Mouse (Mus musculus): ENCODE measurements around the gene Klhl25. TPM values are rescaled to one million over a fixed set of nuclear protein-coding genes. Genes with fewer than 3 reads are reported as not detected.

Gene Klhl25
- polyA plus RNA-seq (2015; fragmentation: Nextera tagmentation; extraction: Ambion mirVana): 19.6 and 20.0 TPM in 2 replicates

GRCm38 (mm10) chr7:75848115-75848775, at the start of gene Klhl25:
Gene Klhl25 (plus strand): TSS chr7:75848310.
- Histone ChIP-seq H3K27me3 (ENCODE audit: insufficient read depth, low read length) (no peaks in the 10 kb centered on the region), H3K4me1 (ENCODE audit: insufficient read depth, low read length) (peaks cover 21% of the 10 kb centered on the region), H3K9me3 (ENCODE audit: low read length) (no peaks in the 10 kb centered on the region), H3K4me3 (ENCODE audit: low read length) (peak within 1 kb of the TSS; percentile 91), H3K36me3 (ENCODE audit: insufficient read depth, low read length) (no peaks in the 10 kb centered on the region), H3K27ac (ENCODE audit: low read length) (peak within 1 kb of the TSS; percentile 86), H3K4me2 (replicated peaks; ENCODE audit: low read depth, low read length) (peak within 1 kb of the TSS; percentile 80), H3K9ac (replicated peaks; ENCODE audit: low read length) (peak within 1 kb of the TSS; percentile 96)
- ATAC-seq (ENCODE audit: low FRiP score, low TSS enrichment): peak; percentile 98
- under 1% methylated on average over 60 of the region's 60 CpGs for WGBS

- H3K4me1 ChIP-seq (ENCODE audit: insufficient read depth, low read length): peaks cover 10% of the 10 kb centered on the region
- H3K27me3 ChIP-seq (ENCODE audit: insufficient read depth, low read length): no peaks in the 10 kb centered on the region
- H3K36me3 ChIP-seq (ENCODE audit: insufficient read depth, low read length): no peaks in the 10 kb centered on the region
- H3K9ac ChIP-seq (replicated peaks; ENCODE audit: low read length): no peak overlapping the region
- H3K9me3 ChIP-seq (ENCODE audit: low read length): no peaks in the 10 kb centered on the region
- no peak overlapping the region for H3K4me3 ChIP-seq (ENCODE audit: low read length)
- ATAC-seq (ENCODE audit: low FRiP score, low TSS enrichment): no peak
- 62% methylated on average over 4 of the region's 4 CpGs for whole genome bisulfite sequencing
- no peak overlapping the region for H3K4me2 ChIP-seq (replicated peaks; ENCODE audit: low read depth, low read length)
- H3K27ac ChIP-seq (ENCODE audit: low read length): no peak overlapping the region
These were observed 47.6 kb upstream of the Klhl25 start for GRCm38 (mm10) chr7:75800530-75800929.

DNA sequence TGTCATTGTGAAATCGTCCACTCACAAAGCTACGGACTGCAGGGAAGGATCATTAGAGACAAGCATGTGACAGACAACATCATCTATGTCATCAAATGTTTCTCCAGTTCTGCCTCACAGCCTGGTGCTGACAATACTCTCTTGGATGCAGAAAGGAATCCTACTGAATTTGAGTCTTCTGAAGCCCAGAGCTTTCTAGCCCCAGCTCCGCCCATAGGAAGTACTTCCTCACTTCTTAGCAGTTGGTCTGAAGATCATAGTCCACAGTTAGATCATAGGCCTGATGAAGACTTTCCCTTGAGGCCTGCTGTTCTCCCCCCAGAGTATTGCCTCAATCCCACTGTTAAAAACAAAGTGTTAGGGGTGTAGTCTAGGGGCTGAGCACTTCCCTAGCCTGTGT, 47.1 kb upstream of the Klhl25 start:
- H3K9ac ChIP-seq (replicated peaks; ENCODE audit: low read length): no peak overlapping the region
- H3K9me3 ChIP-seq (ENCODE audit: low read length): no peaks in the 10 kb centered on the region
- H3K27me3 ChIP-seq (ENCODE audit: insufficient read depth, low read length): no peaks in the 10 kb centered on the region
- H3K27ac ChIP-seq (ENCODE audit: low read length): no peak overlapping the region
- H3K4me3 ChIP-seq (ENCODE audit: low read length): no peak overlapping the region
- 94% methylated on average over 3 of the region's 3 CpGs for WGBS
- no peak overlapping the region for H3K4me2 ChIP-seq (replicated peaks; ENCODE audit: low read depth, low read length)
- no peaks in the 10 kb centered on the region for H3K36me3 ChIP-seq (ENCODE audit: insufficient read depth, low read length)
- no peak for ATAC-seq (ENCODE audit: low FRiP score, low TSS enrichment)
- peaks cover 10% of the 10 kb centered on the region for H3K4me1 ChIP-seq (ENCODE audit: insufficient read depth, low read length)

- H3K4me3 ChIP-seq (ENCODE audit: low read length): no peak overlapping the region
- no peaks in the 10 kb centered on the region for H3K9me3 ChIP-seq (ENCODE audit: low read length)
- 89% methylated on average over 5 of the region's 5 CpGs for WGBS
- no peak for ATAC-seq (ENCODE audit: low FRiP score, low TSS enrichment)
- H3K36me3 ChIP-seq (ENCODE audit: insufficient read depth, low read length): no peaks in the 10 kb centered on the region
- peaks cover 10% of the 10 kb centered on the region for H3K4me1 ChIP-seq (ENCODE audit: insufficient read depth, low read length)
- H3K9ac ChIP-seq (replicated peaks; ENCODE audit: low read length): no peak overlapping the region
- H3K27ac ChIP-seq (ENCODE audit: low read length): no peak overlapping the region
- H3K27me3 ChIP-seq (ENCODE audit: insufficient read depth, low read length): no peaks in the 10 kb centered on the region
- no peak overlapping the region for H3K4me2 ChIP-seq (replicated peaks; ENCODE audit: low read depth, low read length)
These were observed 46.3 kb upstream of the Klhl25 start for GRCm38 (mm10) chr7:75801621-75802358.

DNA sequence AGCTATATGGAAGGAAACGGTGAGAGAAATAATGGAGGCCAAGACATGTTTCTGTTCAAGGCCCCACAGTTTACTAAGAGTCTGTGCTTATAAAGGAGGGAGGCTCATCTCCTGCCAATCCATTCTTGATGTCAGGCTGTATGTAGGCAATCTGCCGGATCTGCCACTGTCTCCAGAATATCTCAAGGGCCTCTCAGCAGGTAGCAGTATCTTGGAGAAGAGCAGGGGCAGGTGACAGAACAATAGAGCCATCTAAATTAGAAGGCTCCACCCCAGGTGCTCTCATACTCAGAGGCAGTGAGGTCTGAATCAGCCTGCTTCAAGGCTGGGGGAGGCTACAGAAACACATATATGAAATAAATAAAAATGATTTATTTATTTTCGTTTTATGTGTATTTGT, 45.2 kb upstream of the Klhl25 start:
- ATAC-seq (ENCODE audit: low FRiP score, low TSS enrichment): no peak
- Histone ChIP-seq H3K9me3 (ENCODE audit: low read length) (no peaks in the 10 kb centered on the region), H3K27me3 (ENCODE audit: insufficient read depth, low read length) (no peaks in the 10 kb centered on the region), H3K36me3 (ENCODE audit: insufficient read depth, low read length) (no peaks in the 10 kb centered on the region), H3K4me3 (ENCODE audit: low read length) (no peak overlapping the region), H3K9ac (replicated peaks; ENCODE audit: low read length) (no peak overlapping the region), H3K4me1 (ENCODE audit: insufficient read depth, low read length) (peaks cover 13% of the 10 kb centered on the region), H3K4me2 (replicated peaks; ENCODE audit: low read depth, low read length) (no peak overlapping the region), H3K27ac (ENCODE audit: low read length) (no peak overlapping the region)
- 81% methylated on average over 3 of the region's 3 CpGs for WGBS

GRCm38 (mm10) chr7:75806161-75806560, 41.9 kb upstream of the Klhl25 start:
- ATAC-seq (ENCODE audit: low FRiP score, low TSS enrichment): no peak
- H3K4me3 ChIP-seq (ENCODE audit: low read length): no peak overlapping the region
- H3K4me2 ChIP-seq (replicated peaks; ENCODE audit: low read depth, low read length): no peak overlapping the region
- H3K27me3 ChIP-seq (ENCODE audit: insufficient read depth, low read length): no peaks in the 10 kb centered on the region
- H3K36me3 ChIP-seq (ENCODE audit: insufficient read depth, low read length): no peaks in the 10 kb centered on the region
- H3K9me3 ChIP-seq (ENCODE audit: low read length): no peaks in the 10 kb centered on the region
- H3K9ac ChIP-seq (replicated peaks; ENCODE audit: low read length): no peak overlapping the region
- H3K27ac ChIP-seq (ENCODE audit: low read length): no peak overlapping the region; the same call in 1 of the 2 replicates
- H3K4me1 ChIP-seq (ENCODE audit: insufficient read depth, low read length): peaks cover 13% of the 10 kb centered on the region
- WGBS: 40% methylated on average over 4 of the region's 4 CpGs

GRCm38 (mm10) chr7:75806711-75807110, 41.4 kb upstream of the Klhl25 start:
- no peak overlapping the region for H3K4me2 ChIP-seq (replicated peaks; ENCODE audit: low read depth, low read length)
- H3K36me3 ChIP-seq (ENCODE audit: insufficient read depth, low read length): no peaks in the 10 kb centered on the region
- H3K27me3 ChIP-seq (ENCODE audit: insufficient read depth, low read length): no peaks in the 10 kb centered on the region
- WGBS: 27% methylated on average over 4 of the region's 4 CpGs
- H3K9ac ChIP-seq (replicated peaks; ENCODE audit: low read length): no peak overlapping the region
- H3K27ac ChIP-seq (ENCODE audit: low read length): no peak overlapping the region
- ATAC-seq (ENCODE audit: low FRiP score, low TSS enrichment): peak; percentile 16; the same call in 1 of the 2 replicates
- H3K4me3 ChIP-seq (ENCODE audit: low read length): no peak overlapping the region
- peaks cover 13% of the 10 kb centered on the region for H3K4me1 ChIP-seq (ENCODE audit: insufficient read depth, low read length)
- H3K9me3 ChIP-seq (ENCODE audit: low read length): no peaks in the 10 kb centered on the region

- Histone ChIP-seq H3K36me3 (ENCODE audit: insufficient read depth, low read length) (no peaks in the 10 kb centered on the region), H3K4me3 (ENCODE audit: low read length) (no peak overlapping the region), H3K9me3 (ENCODE audit: low read length) (no peaks in the 10 kb centered on the region), H3K9ac (replicated peaks; ENCODE audit: low read length) (no peak overlapping the region), H3K27me3 (ENCODE audit: insufficient read depth, low read length) (no peaks in the 10 kb centered on the region), H3K4me1 (ENCODE audit: insufficient read depth, low read length) (peaks cover 13% of the 10 kb centered on the region), H3K27ac (ENCODE audit: low read length) (no peak overlapping the region), H3K4me2 (replicated peaks; ENCODE audit: low read depth, low read length) (no peak overlapping the region)
- peak; percentile 85 for ATAC-seq (ENCODE audit: low FRiP score, low TSS enrichment)
- WGBS: 38% methylated on average over 17 of the region's 17 CpGs
These were observed 40.4 kb upstream of the Klhl25 start for GRCm38 (mm10) chr7:75807460-75808304.

GRCm38 (mm10) chr7:75820687-75821086, 27.4 kb upstream of the Klhl25 start:
- Histone ChIP-seq H3K27ac (ENCODE audit: low read length) (no peak overlapping the region), H3K4me1 (ENCODE audit: insufficient read depth, low read length) (no peaks in the 10 kb centered on the region), H3K27me3 (ENCODE audit: insufficient read depth, low read length) (no peaks in the 10 kb centered on the region), H3K9ac (replicated peaks; ENCODE audit: low read length) (no peak overlapping the region), H3K4me2 (replicated peaks; ENCODE audit: low read depth, low read length) (no peak overlapping the region), H3K9me3 (ENCODE audit: low read length) (no peaks in the 10 kb centered on the region), H3K36me3 (ENCODE audit: insufficient read depth, low read length) (no peaks in the 10 kb centered on the region), H3K4me3 (ENCODE audit: low read length) (no peak overlapping the region)
- ATAC-seq (ENCODE audit: low FRiP score, low TSS enrichment): no peak
- 78% methylated on average over 7 of the region's 7 CpGs for WGBS
